Mouse (Mus musculus): ENCODE results near the gene Cdc42se2.

GRCm38 (mm10) chr11:54755148-54755664 is 32.3 kb downstream of the Cdc42se2 start:
- TF ChIP-seq CTCF (IDR thresholded peaks at IDR 0.05; ENCODE audit: low read depth, low read length) (no peak), POLR2A (IDR thresholded peaks at IDR 0.05; ENCODE audit: extremely low read depth, insufficient read depth, low read length) (no peak)
